Mouse (Mus musculus): ENCODE results near the gene She. TPM values are rescaled to one million over a fixed set of nuclear protein-coding genes. Genes with fewer than 3 reads are reported as not detected.
A peak's percentile ranks its signal among the peaks of the same experiment; 100 is the strongest.

Gene She
- polyA plus RNA-seq, 1 experiment from 2014 or later, result 5.4 TPM

DNA sequence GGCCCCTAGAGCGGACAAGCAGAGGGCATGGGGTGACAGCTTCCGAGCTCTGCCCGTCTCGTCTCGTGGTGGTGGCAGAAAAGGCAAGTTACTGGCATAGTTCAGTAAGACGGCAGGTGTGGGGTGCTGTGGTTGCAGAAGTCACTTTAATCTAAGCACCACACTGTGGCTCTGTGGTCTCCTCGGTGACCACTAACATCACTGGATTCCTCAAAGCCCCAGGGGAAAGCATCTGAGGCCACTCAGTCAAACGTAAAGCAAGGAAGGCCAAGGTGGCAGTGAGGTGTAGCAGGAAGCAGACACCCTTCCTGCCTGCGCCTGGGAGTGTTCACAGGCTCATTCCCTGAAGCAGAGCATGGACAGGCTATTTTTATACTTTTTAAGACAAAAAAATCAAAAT lies 38.4 kb downstream of the She start:
- H3K27ac ChIP-seq, result no peak overlapping the region
- 55% methylated on average over 9 of the region's 9 CpGs for WGBS
- no peaks in the 10 kb centered on the region for H3K9me3 ChIP-seq
- no peak for DNase-seq (ENCODE audit: low spot score)
- H3K4me1 ChIP-seq, result peaks cover 30% of the 10 kb centered on the region
- no peak overlapping the region for H3K4me3 ChIP-seq
- no peaks in the 10 kb centered on the region for H3K36me3 ChIP-seq
- no peaks in the 10 kb centered on the region for H3K27me3 ChIP-seq (ENCODE audit: insufficient read depth, poor library complexity, severe bottlenecking)

DNA sequence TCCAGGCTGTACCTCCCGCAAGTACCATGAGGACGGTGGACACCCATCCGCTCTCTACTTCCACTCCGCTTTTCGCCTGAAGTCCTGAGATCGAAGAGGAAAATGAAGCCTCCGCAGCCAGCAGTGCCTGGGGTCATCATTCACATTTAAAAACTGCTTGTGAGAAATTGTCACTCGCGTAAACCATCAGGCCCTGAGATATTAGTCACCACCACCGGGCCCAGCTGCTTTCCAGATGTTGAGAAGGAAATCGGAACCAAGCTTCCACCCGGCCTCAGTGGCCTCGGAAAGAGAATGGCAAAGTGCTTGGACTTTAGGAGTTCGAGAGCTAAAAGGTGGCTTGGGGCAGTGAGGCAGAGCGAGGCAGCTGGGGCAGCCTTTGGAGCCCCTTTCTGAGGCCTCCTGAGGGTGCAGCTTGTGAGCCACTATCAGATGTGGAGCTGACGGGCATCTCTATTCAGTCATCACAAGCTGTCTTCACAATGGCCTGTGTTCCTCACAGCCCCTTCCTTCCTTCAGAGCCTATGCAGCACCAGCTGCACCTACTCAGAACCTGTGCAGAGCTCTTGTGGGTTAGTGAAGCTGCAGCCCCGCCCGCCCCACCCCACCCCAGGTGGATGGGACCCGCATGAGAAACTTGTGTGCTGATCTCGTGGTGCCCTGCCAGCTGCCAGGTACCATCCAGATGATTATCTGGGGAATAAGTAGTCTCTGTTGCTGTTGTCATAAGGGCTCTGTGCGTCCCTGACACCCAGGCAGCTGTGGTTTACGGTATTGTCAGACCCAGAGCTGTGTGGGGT lies 39.5 kb downstream of the She start:
- WGBS, result 76% methylated on average over 22 of the region's 22 CpGs

GRCm38 (mm10) chr3:89871339-89871914 lies 40.3 kb downstream of the She start:
- DNase-seq (ENCODE audit: low spot score), result no peak
- H3K9me3 ChIP-seq, result no peaks in the 10 kb centered on the region
- no peak overlapping the region; the same call in 1 of the 2 replicates for H3K27ac ChIP-seq
- WGBS, result 64% methylated on average over 8 of the region's 8 CpGs
- H3K27me3 ChIP-seq (ENCODE audit: insufficient read depth, poor library complexity, severe bottlenecking), result peaks cover 4% of the 10 kb centered on the region; the same call in 1 of the 2 replicates
- H3K4me1 ChIP-seq, result peaks cover 29% of the 10 kb centered on the region
- no peaks in the 10 kb centered on the region for H3K36me3 ChIP-seq
- H3K4me3 ChIP-seq, result no peak overlapping the region

More for the DNA sequence above, 39.5 kb downstream of the She start:
- no peak overlapping the region; the same call in 1 of the 2 replicates for H3K27ac ChIP-seq
- no peak overlapping the region for H3K4me3 ChIP-seq
- H3K4me1 ChIP-seq, result peaks cover 28% of the 10 kb centered on the region
- DNase-seq (ENCODE audit: low spot score), result no peak
- no peaks in the 10 kb centered on the region for H3K36me3 ChIP-seq
- no peaks in the 10 kb centered on the region for H3K9me3 ChIP-seq
- H3K27me3 ChIP-seq (ENCODE audit: insufficient read depth, poor library complexity, severe bottlenecking), result no peaks in the 10 kb centered on the region

- H3K9me3 ChIP-seq, result no peaks in the 10 kb centered on the region
- H3K27ac ChIP-seq, result no peak overlapping the region
- DNase-seq (ENCODE audit: low spot score), result no peak
- H3K4me3 ChIP-seq, result no peak overlapping the region
- WGBS, result 80% methylated on average over 7 of the region's 7 CpGs
- no peaks in the 10 kb centered on the region for H3K36me3 ChIP-seq
- H3K27me3 ChIP-seq (ENCODE audit: insufficient read depth, poor library complexity, severe bottlenecking), result peaks cover 12% of the 10 kb centered on the region; the same call in 1 of the 2 replicates
- peaks cover 31% of the 10 kb centered on the region for H3K4me1 ChIP-seq
Observed at GRCm38 (mm10) chr3:89872209-89872608, 41.0 kb downstream of the She start.

DNA sequence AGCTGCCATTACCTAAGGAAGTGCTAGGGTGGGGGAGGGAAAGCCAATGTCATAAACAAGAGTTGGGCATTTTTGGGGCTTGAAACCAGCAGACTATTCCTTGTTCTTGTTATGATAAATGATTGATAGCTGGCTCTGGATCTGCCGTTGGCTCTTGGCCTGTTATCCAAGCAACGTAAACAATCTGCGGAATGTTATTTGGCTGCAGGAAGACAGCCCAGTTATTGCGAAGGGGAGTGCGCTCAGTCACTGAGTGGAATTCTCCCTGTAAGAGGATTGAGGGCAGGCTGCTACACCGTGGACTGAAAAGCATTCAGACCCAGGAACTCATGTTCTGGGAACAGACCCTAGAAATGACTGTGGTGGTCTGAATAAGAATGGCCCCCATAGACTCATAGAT lies 41.5 kb downstream of the She start:
- no peaks in the 10 kb centered on the region for H3K9me3 ChIP-seq
- 75% methylated on average over 6 of the region's 6 CpGs for WGBS

GRCm38 (mm10) chr3:89874076-89874475 lies 42.9 kb downstream of the She start:
- H3K9me3 ChIP-seq, result no peaks in the 10 kb centered on the region
- no peak overlapping the region for H3K27ac ChIP-seq
- H3K36me3 ChIP-seq, result no peaks in the 10 kb centered on the region
- WGBS, result 87% methylated on average over 5 of the region's 5 CpGs
- no peak for DNase-seq (ENCODE audit: low spot score)
- H3K27me3 ChIP-seq (ENCODE audit: insufficient read depth, poor library complexity, severe bottlenecking), result peaks cover 24% of the 10 kb centered on the region; the same call in 1 of the 2 replicates
- no peak overlapping the region for H3K4me3 ChIP-seq
- peaks cover 18% of the 10 kb centered on the region for H3K4me1 ChIP-seq

More for the DNA sequence above, 41.5 kb downstream of the She start:
- Histone ChIP-seq H3K4me3 (no peak overlapping the region), H3K27ac (no peak overlapping the region), H3K36me3 (no peaks in the 10 kb centered on the region), H3K4me1 (peaks cover 30% of the 10 kb centered on the region), H3K27me3 (ENCODE audit: insufficient read depth, poor library complexity, severe bottlenecking) (peaks cover 17% of the 10 kb centered on the region; the same call in 1 of the 2 replicates)
- no peak for DNase-seq (ENCODE audit: low spot score)

DNA sequence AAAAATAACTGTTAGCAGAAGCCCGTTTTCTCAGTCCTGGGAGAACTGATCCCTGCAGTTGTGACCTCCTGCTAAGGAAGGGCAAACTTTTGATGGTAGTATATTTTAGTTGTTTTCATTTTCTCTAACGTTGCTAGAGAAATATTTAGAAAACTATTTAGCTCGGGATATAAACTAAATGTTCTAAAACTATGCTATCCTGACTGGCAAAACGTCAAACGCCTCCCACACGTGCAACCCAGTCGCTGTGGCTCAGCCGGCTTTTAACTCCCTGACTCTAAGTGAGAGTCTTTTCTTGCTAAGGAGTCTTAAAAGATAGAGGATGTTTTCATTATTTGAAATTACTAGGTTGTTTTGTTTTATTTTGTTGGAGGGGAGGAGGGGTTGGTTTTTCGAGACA lies 43.9 kb downstream of the She start:
- no peaks in the 10 kb centered on the region for H3K36me3 ChIP-seq
- peaks cover 13% of the 10 kb centered on the region for H3K4me1 ChIP-seq
- DNase-seq (ENCODE audit: low spot score), result no peak
- H3K9me3 ChIP-seq, result no peaks in the 10 kb centered on the region
- peaks cover 24% of the 10 kb centered on the region; the same call in 1 of the 2 replicates for H3K27me3 ChIP-seq (ENCODE audit: insufficient read depth, poor library complexity, severe bottlenecking)
- H3K4me3 ChIP-seq, result no peak overlapping the region
- no peak overlapping the region for H3K27ac ChIP-seq
- 78% methylated on average over 9 of the region's 9 CpGs for WGBS

- peaks cover 7% of the 10 kb centered on the region for H3K4me1 ChIP-seq
- H3K27me3 ChIP-seq (ENCODE audit: insufficient read depth, poor library complexity, severe bottlenecking), result peaks cover 24% of the 10 kb centered on the region; the same call in 1 of the 2 replicates
- H3K36me3 ChIP-seq, result no peaks in the 10 kb centered on the region
- H3K9me3 ChIP-seq, result no peaks in the 10 kb centered on the region
- DNase-seq (ENCODE audit: low spot score), result no peak
- H3K4me3 ChIP-seq, result no peak overlapping the region
- no peak overlapping the region for H3K27ac ChIP-seq
- 79% methylated on average over 8 of the region's 8 CpGs for WGBS
Observed at GRCm38 (mm10) chr3:89875781-89876180, 44.6 kb downstream of the She start.

- peaks cover 24% of the 10 kb centered on the region; the same call in 1 of the 2 replicates for H3K27me3 ChIP-seq (ENCODE audit: insufficient read depth, poor library complexity, severe bottlenecking)
- peaks cover 3% of the 10 kb centered on the region; the same call in 1 of the 2 replicates for H3K4me1 ChIP-seq
- no peaks in the 10 kb centered on the region for H3K9me3 ChIP-seq
- no peak for DNase-seq (ENCODE audit: low spot score)
- H3K4me3 ChIP-seq, result no peak overlapping the region
- H3K36me3 ChIP-seq, result no peaks in the 10 kb centered on the region
- H3K27ac ChIP-seq, result 0 out of 2 replicates have a peak overlapping the region, but pooled peaks have one; percentile 16
- WGBS, result 67% methylated on average over 4 of the region's 4 CpGs
Observed at GRCm38 (mm10) chr3:89876469-89876868, 45.3 kb downstream of the She start.

DNA sequence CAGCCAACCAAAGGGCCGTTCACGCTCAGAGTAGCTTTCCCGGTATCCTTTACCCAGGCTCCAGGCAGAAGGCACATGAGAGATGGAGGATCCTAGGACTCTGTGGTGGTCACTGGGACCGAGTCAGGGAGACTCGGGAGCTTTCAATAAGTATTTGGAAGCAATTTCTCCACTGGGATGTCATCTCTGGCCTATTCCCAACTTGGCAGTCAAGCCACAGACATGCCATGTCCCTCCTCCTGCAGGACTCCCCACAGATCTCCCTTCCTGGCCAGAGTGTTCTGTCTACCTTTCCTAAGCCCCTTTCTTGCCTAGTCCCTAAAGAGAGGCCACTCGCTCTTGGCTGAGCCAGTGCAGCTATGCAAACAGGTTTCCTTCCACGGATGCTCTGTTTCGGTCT lies 46.0 kb downstream of the She start:
- Histone ChIP-seq H3K27ac (0 out of 2 replicates have a peak overlapping the region, but pooled peaks have one; percentile 16), H3K36me3 (no peaks in the 10 kb centered on the region), H3K9me3 (no peaks in the 10 kb centered on the region), H3K27me3 (ENCODE audit: insufficient read depth, poor library complexity, severe bottlenecking) (peaks cover 24% of the 10 kb centered on the region; the same call in 1 of the 2 replicates), H3K4me1 (peaks cover 3% of the 10 kb centered on the region; the same call in 1 of the 2 replicates), H3K4me3 (no peak overlapping the region)
- no peak for DNase-seq (ENCODE audit: low spot score)
- 77% methylated on average over 8 of the region's 8 CpGs for WGBS

DNA sequence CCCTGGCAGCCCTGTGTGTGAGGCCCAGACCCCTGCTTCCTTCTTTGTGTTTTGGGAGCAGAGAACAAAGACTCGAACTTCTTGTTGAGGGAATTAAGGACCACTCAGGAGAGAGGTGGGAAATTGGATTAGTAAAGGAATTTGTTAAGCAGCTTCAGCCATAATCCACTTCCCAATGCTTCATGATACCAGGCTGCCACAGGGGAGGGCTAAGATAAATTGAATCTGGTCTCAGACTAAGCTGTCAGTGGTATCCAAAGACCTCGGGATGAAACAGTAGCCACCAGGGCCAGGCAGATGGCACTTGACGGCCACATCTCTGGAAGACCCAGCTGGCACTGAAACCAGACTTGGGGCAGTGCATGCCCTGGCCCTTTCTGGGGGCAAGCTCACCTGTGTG lies 47.3 kb downstream of the She start:
- Histone ChIP-seq H3K4me1 (peaks cover 3% of the 10 kb centered on the region; the same call in 1 of the 2 replicates), H3K36me3 (no peaks in the 10 kb centered on the region), H3K27me3 (ENCODE audit: insufficient read depth, poor library complexity, severe bottlenecking) (peaks cover 24% of the 10 kb centered on the region; the same call in 1 of the 2 replicates), H3K9me3 (no peaks in the 10 kb centered on the region), H3K4me3 (no peak overlapping the region), H3K27ac (no peak overlapping the region)
- WGBS, result 24% methylated on average over 3 of the region's 3 CpGs
- DNase-seq (ENCODE audit: low spot score), result no peak

DNA sequence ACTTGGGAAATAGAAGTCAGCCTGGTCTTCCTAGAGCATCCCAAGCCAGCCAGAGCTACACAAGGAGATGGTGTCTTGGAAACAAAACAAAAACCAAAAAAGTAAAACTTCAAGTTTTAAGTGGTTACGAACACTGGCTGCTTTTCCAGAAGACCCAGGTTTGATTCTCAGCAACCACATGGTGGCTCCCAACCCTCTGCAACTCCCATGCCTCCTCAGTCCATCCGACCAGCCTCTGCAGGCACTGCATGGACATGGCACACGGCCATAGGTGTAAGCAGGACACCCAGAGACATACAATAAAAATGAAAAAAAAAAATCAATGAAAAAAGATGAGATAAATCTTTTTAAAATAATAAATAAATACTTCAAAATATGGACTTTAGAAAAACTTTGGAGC lies 48.2 kb downstream of the She start:
- no peaks in the 10 kb centered on the region for H3K36me3 ChIP-seq
- peaks cover 3% of the 10 kb centered on the region; the same call in 1 of the 2 replicates for H3K4me1 ChIP-seq
- H3K4me3 ChIP-seq, result no peak overlapping the region
- H3K27me3 ChIP-seq (ENCODE audit: insufficient read depth, poor library complexity, severe bottlenecking), result peaks cover 24% of the 10 kb centered on the region; the same call in 1 of the 2 replicates
- H3K9me3 ChIP-seq, result no peaks in the 10 kb centered on the region
- 65% methylated on average over 3 of the region's 3 CpGs for WGBS
- H3K27ac ChIP-seq, result no peak overlapping the region
- no peak for DNase-seq (ENCODE audit: low spot score)

Measured in heart, embryonic 10.5 days (tissue).